Mouse (Mus musculus) lung, postnatal 0 days (tissue): ENCODE results near the gene Rbm34.

Source experiments
- CTCF ChIP-seq: IDR thresholded peaks from 2 replicates; pipeline ENCODE4 v1.5.1; 2016; ENCODE audit warnings: antibody characterized with exemption, mild to moderate bottlenecking
- EP300 ChIP-seq: IDR thresholded peaks from 2 replicates; pipeline ENCODE4 v1.6.1; 2016; ENCODE audit warnings: antibody characterized with exemption, mild to moderate bottlenecking, control low read depth

DNA sequence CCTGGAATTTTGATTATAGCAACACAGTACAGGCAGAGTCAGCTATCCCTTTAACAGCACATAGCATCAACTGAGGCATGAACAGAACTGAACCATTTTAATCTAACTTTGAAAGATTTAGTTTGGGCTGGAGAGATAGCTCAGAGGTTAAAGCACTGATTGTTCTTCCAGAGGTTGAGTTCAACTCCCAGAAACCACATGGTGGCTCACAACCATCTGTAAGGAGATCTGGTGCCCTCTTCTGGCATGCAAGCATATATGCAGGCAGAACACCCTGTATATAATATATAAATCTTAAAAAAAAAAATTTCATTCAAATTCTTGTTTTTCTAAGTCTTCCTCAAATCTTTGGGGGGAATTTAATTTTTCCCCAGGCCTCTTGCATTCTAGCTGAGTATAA, 34.9 kb downstream of the Rbm34 start:
- TF ChIP-seq CTCF (peak; percentile 75), EP300 (no peak)
